Mouse (Mus musculus) embryonic facial prominence, embryonic 14.5 days (tissue): Measurements from ENCODE around the gene Sbf2. TPM values are rescaled to one million over a fixed set of nuclear protein-coding genes. Genes with fewer than 3 reads are reported as not detected.

Experiments used
- ATAC-seq: fragments of 200-750 bp; cut with Nextera tagmentation; 2 replicates; pipeline ENCODE4 v1.8.0; 2017; ENCODE audit warnings: low read depth, moderate number of reproducible peaks, moderate TSS enrichment
- DNase-seq: peaks from one replicate; pipeline ENCODE4 v3.0.0-alpha.2; 2015; ENCODE audit warnings: low spot score
- H3K27ac ChIP-seq: fragments of 300-500 bp; sonication (generic); replicated peaks from 2 replicates; pipeline ENCODE4 v1.5.1; 2014; ENCODE audit warnings: low read depth, mild to moderate bottlenecking, low read length, moderate library complexity
- H3K27me3 ChIP-seq: fragments of 300-500 bp; sonication (generic); replicated peaks from 2 replicates; pipeline ENCODE4 v1.6.1; 2014; ENCODE audit warnings: low read length; ENCODE audit not compliant: control insufficient read depth, insufficient read depth
- H3K36me3 ChIP-seq: fragments of 300-500 bp; sonication (generic); 2 replicates; pipeline ENCODE4 v1.6.1; 2014; ENCODE audit warnings: low read length, mixed read lengths; ENCODE audit not compliant: control insufficient read depth, insufficient read depth
- H3K4me1 ChIP-seq: fragments of 300-500 bp; sonication (generic); 2 replicates; pipeline ENCODE4 v1.6.1; 2014; ENCODE audit warnings: antibody characterized with exemption, low read length; ENCODE audit not compliant: control insufficient read depth, insufficient read depth
- H3K4me2 ChIP-seq: fragments of 300-500 bp; sonication (generic); 2 replicates; pipeline ENCODE4 v1.6.1; 2014; ENCODE audit warnings: low read depth, mild to moderate bottlenecking, low read length, moderate library complexity, mixed read lengths
- H3K4me3 ChIP-seq: fragments of 300-500 bp; sonication (generic); 2 replicates; pipeline ENCODE4 v1.5.1; 2014; ENCODE audit warnings: low read depth, mild to moderate bottlenecking, low read length
- H3K9ac ChIP-seq: fragments of 300-500 bp; sonication (generic); 2 replicates; pipeline ENCODE4 v1.6.1; 2014; ENCODE audit warnings: low read depth, mild to moderate bottlenecking, low read length, moderate library complexity, mixed read lengths
- H3K9me3 ChIP-seq: fragments of 300-500 bp; sonication (generic); 2 replicates; pipeline ENCODE4 v1.6.1; 2016; ENCODE audit warnings: low read length; ENCODE audit not compliant: control insufficient read depth
- WGBS: fragments of 180-500 bp; shearing (Covaris S2); extraction: QIAGEN DNeasy Blood & Tissue Kit; methylation state at CpG from one replicate; pipeline ENCODE4 v1.1.7; 2014; 5-methylcytosine and 5-hydroxymethylcytosine counted together
- polyA plus RNA-seq: library from polyadenylated mRNA; unstranded; fragments of >200 nt; fragmentation: Nextera tagmentation; extraction: Ambion mirVana; gene quantifications from 2 replicates; pipeline ENCODE4 v1.2.1, GENCODE M21; 2014

Sbf2 gene
- polyA plus RNA-seq, 1 experiment from 2014 or later = 24.8 TPM

- Histone ChIP-seq H3K27ac (no peak overlapping the region), H3K9me3 (no peaks in the 10 kb centered on the region), H3K4me2 (peak overlapping the region; percentile 73), H3K36me3 (no peaks in the 10 kb centered on the region), H3K4me1 (peaks cover 30% of the 10 kb centered on the region), H3K27me3 (peaks cover 62% of the 10 kb centered on the region), H3K4me3 (peak overlapping the region; percentile 43), H3K9ac (no peak overlapping the region)
- ATAC-seq = no peak
- 5% methylated on average over 28 of the region's 28 CpGs for WGBS
- DNase-seq = no peak
Measured at GRCm38 (mm10) chr7:110626186-110627098, 11.7 kb upstream of the Sbf2 start.

GRCm38 (mm10) chr7:110625489-110625888 is 10.8 kb upstream of the Sbf2 start:
- ATAC-seq = no peak
- peaks cover 30% of the 10 kb centered on the region for H3K4me1 ChIP-seq
- no peak for DNase-seq
- peak overlapping the region; percentile 41 for H3K4me2 ChIP-seq
- H3K4me3 ChIP-seq = 0 out of 2 replicates have a peak overlapping the region, but pooled peaks have one; percentile 14
- H3K27me3 ChIP-seq = peaks cover 55% of the 10 kb centered on the region
- no peaks in the 10 kb centered on the region for H3K9me3 ChIP-seq
- no peak overlapping the region for H3K9ac ChIP-seq
- H3K36me3 ChIP-seq = no peaks in the 10 kb centered on the region
- 50% methylated on average over 10 of the region's 10 CpGs for WGBS
- no peak overlapping the region for H3K27ac ChIP-seq

DNA sequence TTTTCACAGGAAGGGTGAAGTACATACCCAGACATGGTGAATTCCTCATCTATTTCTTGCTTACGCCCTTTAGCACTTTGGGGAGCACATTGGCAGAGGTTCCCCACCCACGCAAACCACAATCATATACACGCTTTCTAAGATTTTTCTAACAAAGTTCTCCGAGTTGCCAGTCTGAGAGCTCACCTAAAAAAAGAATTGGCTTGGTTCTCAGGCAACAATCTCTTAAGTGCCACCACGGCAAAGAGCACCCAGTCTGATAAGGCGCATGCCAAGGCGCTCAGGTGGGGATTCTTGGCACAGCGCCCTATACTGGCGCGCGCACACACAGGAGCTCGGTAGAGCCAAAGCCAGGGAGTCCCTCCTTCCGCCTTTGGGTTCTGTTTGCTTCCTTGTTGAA is 10.2 kb upstream of the Sbf2 start:
- Histone ChIP-seq H3K9me3 (no peaks in the 10 kb centered on the region), H3K9ac (no peak overlapping the region), H3K4me1 (peaks cover 30% of the 10 kb centered on the region), H3K4me2 (no peak overlapping the region), H3K36me3 (no peaks in the 10 kb centered on the region), H3K27me3 (peaks cover 53% of the 10 kb centered on the region), H3K27ac (no peak overlapping the region), H3K4me3 (no peak overlapping the region)
- DNase-seq = no peak
- no peak for ATAC-seq
- 80% methylated on average over 13 of the region's 13 CpGs for WGBS

GRCm38 (mm10) chr7:110624067-110624466 is 9.3 kb upstream of the Sbf2 start:
- Histone ChIP-seq H3K4me3 (no peak overlapping the region), H3K27ac (no peak overlapping the region), H3K9ac (no peak overlapping the region), H3K4me1 (peaks cover 27% of the 10 kb centered on the region), H3K4me2 (no peak overlapping the region), H3K9me3 (no peaks in the 10 kb centered on the region), H3K36me3 (no peaks in the 10 kb centered on the region), H3K27me3 (peaks cover 44% of the 10 kb centered on the region)
- ATAC-seq = no peak
- 60% methylated on average over 2 of the region's 2 CpGs for WGBS
- DNase-seq = no peak

- Histone ChIP-seq H3K9ac (no peak overlapping the region), H3K4me3 (no peak overlapping the region), H3K9me3 (no peaks in the 10 kb centered on the region), H3K4me1 (0 out of 2 replicates have a peak, but pooled peaks cover 4% of the 10 kb centered on the region), H3K4me2 (no peak overlapping the region), H3K36me3 (no peaks in the 10 kb centered on the region), H3K27ac (no peak overlapping the region), H3K27me3 (no peaks in the 10 kb centered on the region)
- 36% methylated on average over 9 of the region's 9 CpGs for WGBS
- ATAC-seq = no peak
- no peak for DNase-seq
Measured at GRCm38 (mm10) chr7:110619086-110619611, 4.4 kb upstream of the Sbf2 start.

DNA sequence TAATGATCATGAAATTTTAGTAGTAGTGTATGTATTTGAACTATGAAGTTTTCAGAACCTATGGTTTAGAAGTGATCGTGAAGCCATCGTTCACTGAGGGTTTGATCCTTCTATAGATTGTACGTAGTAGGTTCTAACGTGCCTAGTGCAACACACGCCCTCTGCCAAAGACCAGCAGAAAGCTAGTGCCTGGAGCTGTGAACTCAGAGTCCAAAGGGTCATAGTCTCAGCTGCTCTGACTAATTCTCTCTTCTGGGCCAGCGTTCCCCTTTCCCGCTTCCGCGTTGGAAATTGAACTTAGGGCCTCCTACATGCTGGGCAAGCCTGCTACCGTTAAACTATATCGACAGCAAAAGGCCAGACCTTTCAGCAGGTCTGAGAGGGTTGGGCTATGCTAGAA is 1.1 kb upstream of the Sbf2 start:
- no peak for DNase-seq
- Histone ChIP-seq H3K9ac (peak overlapping the region; percentile 92; the same call in 1 of the 2 replicates), H3K9me3 (no peaks in the 10 kb centered on the region), H3K4me1 (peaks cover 10% of the 10 kb centered on the region), H3K4me3 (peak overlapping the region; percentile 92), H3K27me3 (no peaks in the 10 kb centered on the region), H3K4me2 (peak overlapping the region; percentile 90), H3K27ac (peak overlapping the region; percentile 97; the same call in 1 of the 2 replicates), H3K36me3 (no peaks in the 10 kb centered on the region)
- ATAC-seq = no peak
- WGBS = 15% methylated on average over 11 of the region's 11 CpGs

- Histone ChIP-seq H3K27me3 (no peaks in the 10 kb centered on the region), H3K27ac (peak overlapping the region; percentile 97), H3K9me3 (no peaks in the 10 kb centered on the region), H3K4me3 (peak overlapping the region; percentile 92), H3K4me1 (peaks cover 10% of the 10 kb centered on the region), H3K4me2 (peak overlapping the region; percentile 90), H3K36me3 (no peaks in the 10 kb centered on the region), H3K9ac (peak overlapping the region; percentile 92)
- ATAC-seq = peak; percentile 13
- under 1% methylated on average over 18 of the region's 20 CpGs for WGBS
- DNase-seq = peak; percentile 83
Measured at GRCm38 (mm10) chr7:110615151-110615631, 469 bp upstream of the Sbf2 start.

DNA sequence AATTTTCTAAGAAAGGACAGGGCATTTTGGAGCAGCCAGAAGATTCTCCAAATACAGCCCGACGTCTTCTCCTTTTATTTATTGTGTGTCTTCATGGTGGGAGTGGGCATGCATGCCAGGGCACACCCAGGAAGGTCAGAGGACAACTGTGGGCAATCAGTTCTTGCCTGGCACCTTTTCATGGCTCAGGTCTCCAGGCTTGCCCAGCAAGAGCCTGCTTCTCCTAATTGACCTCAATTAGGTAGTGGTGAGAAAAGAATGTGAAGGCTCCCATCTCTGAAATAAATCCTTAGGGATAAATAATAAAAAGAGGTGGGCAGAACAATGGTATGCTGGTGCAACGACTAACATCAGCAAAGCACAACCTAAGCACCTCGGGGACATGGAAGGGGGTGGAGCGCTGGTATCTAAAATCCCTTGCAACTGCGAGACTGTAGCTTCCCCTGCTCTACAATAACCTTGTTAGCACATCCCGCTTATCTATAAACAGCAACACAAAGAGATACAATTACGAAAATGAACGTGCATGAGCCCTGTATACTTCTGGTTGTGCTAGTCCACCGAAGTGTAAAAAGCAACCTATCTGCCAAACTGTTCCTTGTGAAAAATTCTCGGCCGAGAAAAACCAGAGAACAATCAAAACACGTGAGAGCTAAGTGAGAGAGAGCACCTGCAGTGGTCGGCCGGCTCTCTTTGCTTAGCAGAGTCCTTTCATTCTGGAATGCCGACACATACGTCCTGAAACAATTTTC is 1.2 kb downstream of the Sbf2 start:
- WGBS = 5% methylated on average over 17 of the region's 17 CpGs
- peak overlapping the region; percentile 92 for H3K9ac ChIP-seq

More for the DNA sequence above, 1.2 kb downstream of the Sbf2 start:
- Histone ChIP-seq H3K27ac (peak overlapping the region; percentile 97), H3K4me2 (peak overlapping the region; percentile 90), H3K36me3 (no peaks in the 10 kb centered on the region), H3K4me3 (peak overlapping the region; percentile 92), H3K9me3 (no peaks in the 10 kb centered on the region), H3K4me1 (peaks cover 10% of the 10 kb centered on the region), H3K27me3 (no peaks in the 10 kb centered on the region)
- ATAC-seq (no peak), DNase-seq (no peak)
